Mouse (Mus musculus): ENCODE measurements at regions not wholly inside any gene's neighbourhood (a gene's known extent, or its start where the extent isn't known, plus 50 kb on each side); places are given as distances from the start of the nearest gene placed in this dataset.
"Not testable (repeated sequence)": the region's sequence is repeated elsewhere in the genome, so short reads cannot be mapped to it uniquely, and the experiment has no call there.

GRCm38 (mm10) chr3:97509134-97509661, 87.4 kb upstream of the Olfr1402 start:
- not testable (repeated sequence) for DNase-seq (ENCODE audit: inconsistent age in 2 of 2, low spot score in 1 of 2)

- DNase-seq (ENCODE audit: inconsistent age in 2 of 2, low spot score in 1 of 2): peak in 1 of 2 experiments; percentile 29
Observed at GRCm38 (mm10) chr3:97507209-97507608, 85.4 kb upstream of the Olfr1402 start.

- no peak for DNase-seq (ENCODE audit: inconsistent age in 2 of 2, low spot score in 1 of 2)
Observed at GRCm38 (mm10) chr3:97491904-97492303, 70.1 kb upstream of the Olfr1402 start.

GRCm38 (mm10) chr3:97491208-97491607, 69.4 kb upstream of the Olfr1402 start:
- no peak for DNase-seq (ENCODE audit: inconsistent age in 2 of 2, low spot score in 1 of 2)

- no peak for DNase-seq (ENCODE audit: inconsistent age in 2 of 2, low spot score in 1 of 2)
Observed at GRCm38 (mm10) chr3:97489336-97489735, 67.5 kb upstream of the Olfr1402 start.
